ENCODE assay signal across 18 mouse cellular contexts in genomic region chr8:3711646-3712045, GRCm38 (mm10). TPM values are rescaled to one million over a fixed set of nuclear protein-coding genes. Genes with fewer than 3 reads are reported as not detected.
DNase-seq lines count a peak whose midpoint lies in the region; ATAC-seq and TF ChIP-seq lines count a peak whose summit lies in the region.
"Had no signal": no experiment of that assay in that cellular context is flagged by ENCODE, and none has a peak within 500 bp of the region (broad histone marks: within the 10 kb centered on the region; RNA-seq: fewer than 3 reads in every experiment).

No protein-coding gene starts in this region.

- no peak overlapping the region for H3K9ac ChIP-seq in heart, embryonic 11.5 days (ENCODE audit: low read depth, low read length)
- no peak overlapping the region for H3K9ac ChIP-seq in heart, embryonic 15.5 days
- H3K9ac ChIP-seq: embryonic facial prominence, embryonic 13.5 days had no signal

- 36% methylated on average over 2 of the region's 2 CpGs for WGBS in heart, embryonic 11.5 days (ENCODE audit: insufficient replicate concordance)
- WGBS in thymus, adult 2 months: 2% methylated on average over 2 of the region's 2 CpGs
- WGBS in heart, embryonic 15.5 days: 40% methylated on average over 2 of the region's 2 CpGs

- no peak overlapping the region; the same call in 1 of the 2 replicates for H3K27ac ChIP-seq in heart, embryonic 11.5 days (ENCODE audit: low read depth, low read length)
- peak overlapping the region; percentile 19; the same call in 1 of the 2 replicates for H3K27ac ChIP-seq in thymus, adult 2 months (ENCODE audit: control insufficient read depth, insufficient read depth, low read length)
- H3K27ac ChIP-seq in heart, embryonic 15.5 days: 0 out of 2 replicates have a peak overlapping the region, but pooled peaks have one; percentile 60
- H3K27ac ChIP-seq: embryonic facial prominence, embryonic 13.5 days; heart, adult 2 months had no signal

- no peak overlapping the region for H3K4me3 ChIP-seq in heart, embryonic 11.5 days (ENCODE audit: low read depth, low read length)
- no peak overlapping the region for H3K4me3 ChIP-seq in thymus, adult 2 months (ENCODE audit: control insufficient read depth, insufficient read depth, low read length)
- no peak overlapping the region for H3K4me3 ChIP-seq in heart, embryonic 15.5 days
- H3K4me3 ChIP-seq: embryonic facial prominence, embryonic 13.5 days; heart, adult 2 months; myocyte had no signal

- H3K9me3 ChIP-seq in heart, embryonic 11.5 days (replicated peaks; ENCODE audit: control insufficient read depth, low read length): no peaks in the 10 kb centered on the region
- no peaks in the 10 kb centered on the region for H3K9me3 ChIP-seq in heart, embryonic 15.5 days (replicated peaks)
- H3K9me3 ChIP-seq: embryonic facial prominence, embryonic 13.5 days had no signal

- H3K4me1 ChIP-seq in heart, embryonic 11.5 days (ENCODE audit: control insufficient read depth, insufficient read depth, low read length): peaks cover 3% of the 10 kb centered on the region; the same call in 1 of the 2 replicates
- H3K4me1 ChIP-seq in thymus, adult 2 months (replicated peaks; ENCODE audit: control insufficient read depth, insufficient read depth, low read length): peaks cover 12% of the 10 kb centered on the region
- H3K4me1 ChIP-seq in heart, embryonic 15.5 days (replicated peaks): no peaks in the 10 kb centered on the region
- H3K4me1 ChIP-seq: embryonic facial prominence, embryonic 13.5 days had no signal

- no peak overlapping the region for H3K4me2 ChIP-seq in heart, embryonic 11.5 days
- H3K4me2 ChIP-seq in heart, embryonic 15.5 days: no peak overlapping the region
- H3K4me2 ChIP-seq: embryonic facial prominence, embryonic 13.5 days had no signal

- TF ChIP-seq POLR2A in thymus, adult 2 months (IDR thresholded peaks at IDR 0.05; ENCODE audit: control insufficient read depth, extremely low read depth, insufficient read depth, low read length, poor library complexity): no peak

- peak; percentile 42 for DNase-seq in heart, adult 8-10 months (ENCODE audit: low spot score)
- no peak for DNase-seq in thymus, adult 2 months
- DNase-seq in thymus, adult 18-20 months: no peak
- peak; percentile 27 for DNase-seq in skeletal muscle tissue, adult 2 months (ENCODE audit: low read depth, low spot score)
- no peak for DNase-seq in cerebellum, postnatal 10 days
- DNase-seq in cerebellum, adult 18-20 months: no peak
- DNase-seq: adrenal gland, postnatal 14 days; cerebellum, postnatal 14 days; kidney, postnatal 25 days had no signal

- H3K27me3 ChIP-seq in heart, embryonic 11.5 days (ENCODE audit: control insufficient read depth, insufficient read depth, low read length): no peaks in the 10 kb centered on the region
- no peaks in the 10 kb centered on the region for H3K27me3 ChIP-seq in thymus, adult 2 months (ENCODE audit: control insufficient read depth, insufficient read depth, low read length)
- H3K27me3 ChIP-seq in heart, embryonic 15.5 days: no peaks in the 10 kb centered on the region
- H3K27me3 ChIP-seq: embryonic facial prominence, embryonic 13.5 days had no signal

- TF ChIP-seq CTCF in thymus, adult 2 months (IDR thresholded peaks at IDR 0.05; ENCODE audit: borderline replicate concordance, control insufficient read depth, extremely low read depth, insufficient read depth, low read length, poor library complexity): no peak

- no peaks in the 10 kb centered on the region for H3K36me3 ChIP-seq in heart, embryonic 11.5 days (ENCODE audit: control insufficient read depth, insufficient read depth, low read length)
- no peaks in the 10 kb centered on the region for H3K36me3 ChIP-seq in thymus, adult 2 months (ENCODE audit: control insufficient read depth, insufficient read depth, low read length)
- no peaks in the 10 kb centered on the region for H3K36me3 ChIP-seq in heart, embryonic 15.5 days
- H3K36me3 ChIP-seq: embryonic facial prominence, embryonic 13.5 days had no signal

- ATAC-seq in heart, embryonic 11.5 days (replicated peaks; ENCODE audit: insufficient number of reproducible peaks, low FRiP score, low TSS enrichment): no peak
- no peak for ATAC-seq in heart, embryonic 15.5 days (replicated peaks; ENCODE audit: insufficient number of reproducible peaks, insufficient read depth, low FRiP score, low read depth)
- ATAC-seq: forebrain, embryonic 16.5 days; inflammation-experienced regulatory T-cells, adult 6 months had no signal

RNA-seq across cellular contexts. Expression of gene Clec4g, which starts 8.8 kb away (rescaled TPM):
- under 1 TPM; 0.53 to 0.79 (median 0.59) TPM for total RNA-seq in heart, adult 8-10 months (2022)
- polyA plus RNA-seq in heart, embryonic 11.5 days (2014; fragmentation: Nextera tagmentation; extraction: Ambion mirVana): 4.1 and 4.6 TPM in 2 replicates
- polyA plus RNA-seq in thymus, adult 2 months (2012; rRNA removed): 0.09 TPM in 1 of 2 replicates, not detected in the other
- 3.2 and 3.6 TPM in 2 replicates for polyA plus RNA-seq in heart, embryonic 15.5 days (2015; fragmentation: Nextera tagmentation; extraction: Ambion mirVana)
- total RNA-seq: left cerebral cortex, postnatal 25 days had no signal
- polyA plus RNA-seq: forebrain, embryonic 16.5 days; inflammation-experienced regulatory T-cells, adult 6 months; myocyte; stomach, embryonic 14.5 days had no signal

RNA-seq across cellular contexts. Expression of gene Fcer2a, which starts 17.7 kb away (rescaled TPM):
- total RNA-seq in heart, adult 8-10 months (2022): under 1 TPM; 0.22 to 0.55 (median 0.47) TPM
- 0.13 and 0.14 TPM in 2 replicates for polyA plus RNA-seq in heart, embryonic 11.5 days (2014; fragmentation: Nextera tagmentation; extraction: Ambion mirVana)
- 5.8 and 8.0 TPM in 2 replicates for polyA plus RNA-seq in thymus, adult 2 months (2012; rRNA removed)
- 0.14 TPM in 1 of 2 replicates, not detected in the other for polyA plus RNA-seq in heart, embryonic 15.5 days (2015; fragmentation: Nextera tagmentation; extraction: Ambion mirVana)
- total RNA-seq: left cerebral cortex, postnatal 25 days had no signal
- polyA plus RNA-seq: stomach, embryonic 14.5 days had no signal

RNA-seq across cellular contexts. Expression of gene Trappc5, which starts 35.5 kb away (rescaled TPM):
- 10 to 100 TPM; 19.9 to 23.0 (median 20.6) TPM for total RNA-seq in heart, adult 8-10 months (2022)
- polyA plus RNA-seq in heart, embryonic 11.5 days (2014; fragmentation: Nextera tagmentation; extraction: Ambion mirVana): 26.3 and 33.2 TPM in 2 replicates
- polyA plus RNA-seq in thymus, adult 2 months (2012; rRNA removed): 42.3 and 46.4 TPM in 2 replicates
- 30.5 and 34.0 TPM in 2 replicates for polyA plus RNA-seq in heart, embryonic 15.5 days (2015; fragmentation: Nextera tagmentation; extraction: Ambion mirVana)

RNA-seq across cellular contexts. Expression of gene Cd209a, which starts 37.1 kb away (rescaled TPM):
- under 1 TPM; 0.63 to 0.78 (median 0.71) TPM for total RNA-seq in heart, adult 8-10 months (2022)
- polyA plus RNA-seq in heart, embryonic 11.5 days (2014; fragmentation: Nextera tagmentation; extraction: Ambion mirVana): not detected in 2 replicates
- 0.89 and 2.2 TPM in 2 replicates for polyA plus RNA-seq in thymus, adult 2 months (2012; rRNA removed)
- polyA plus RNA-seq in heart, embryonic 15.5 days (2015; fragmentation: Nextera tagmentation; extraction: Ambion mirVana): 0.11 and 0.34 TPM in 2 replicates
- polyA plus RNA-seq: forebrain, embryonic 16.5 days; heart, adult 2 months; myocyte; stomach, embryonic 14.5 days had no signal

RNA-seq across cellular contexts. Expression of gene Fcor, which starts 39.5 kb away (rescaled TPM):
- under 1 TPM in 2 of 4 experiments, not detected in 2; 0.86 to 0.97 TPM for total RNA-seq in heart, adult 8-10 months (2022)
- 9.4 and 12.2 TPM in 2 replicates for polyA plus RNA-seq in heart, embryonic 11.5 days (2014; fragmentation: Nextera tagmentation; extraction: Ambion mirVana)
- polyA plus RNA-seq in thymus, adult 2 months (2012; rRNA removed): 9.8 and 14.0 TPM in 2 replicates
- 5.7 and 6.6 TPM in 2 replicates for polyA plus RNA-seq in heart, embryonic 15.5 days (2015; fragmentation: Nextera tagmentation; extraction: Ambion mirVana)
- polyA plus RNA-seq: inflammation-experienced regulatory T-cells, adult 6 months had no signal

Comparison
In these comparisons a context has a peak if more than half of its experiments do, and no peak if none do; other contexts are left out.
1. DNase-seq: peak in heart, adult 8-10 months (single experiment) and skeletal muscle tissue, adult 2 months (single experiment); none in thymus, adult 2 months (single experiment), thymus, adult 18-20 months (0 of 2), cerebellum, postnatal 10 days (0 of 2) and cerebellum, adult 18-20 months (0 of 2).